Mouse (Mus musculus) stomach, embryonic 15.5 days (tissue): Measurements from ENCODE around the gene Isca1. TPM values are rescaled to one million over a fixed set of nuclear protein-coding genes. Genes with fewer than 3 reads are reported as not detected.
A peak's percentile ranks its signal among the peaks of the same experiment; 100 is the strongest.
"Not testable (repeated sequence)": the region's sequence is repeated elsewhere in the genome, so short reads cannot be mapped to it uniquely, and the experiment has no call there.

Experiments
- ATAC-seq: fragments of 200-750 bp; cut with Nextera tagmentation; 2 replicates; pipeline ENCODE4 v1.8.0; 2017; ENCODE audit warnings: low read depth, moderate number of reproducible peaks, moderate TSS enrichment; ENCODE audit not compliant: insufficient read depth, low FRiP score
- H3K27ac ChIP-seq: fragments of 300-500 bp; sonication (generic); 2 replicates; pipeline ENCODE4 v1.5.1; 2015; ENCODE audit warnings: mild to moderate bottlenecking, inconsistent platforms
- H3K27me3 ChIP-seq: fragments of 300-500 bp; sonication (generic); replicated peaks from 2 replicates; pipeline ENCODE4 v1.6.1; 2015; ENCODE audit warnings: inconsistent platforms
- H3K36me3 ChIP-seq: fragments of 300-500 bp; sonication (generic); 2 replicates; pipeline ENCODE4 v1.6.1; 2015; ENCODE audit warnings: inconsistent platforms
- H3K4me1 ChIP-seq: fragments of 300-500 bp; sonication (generic); 2 replicates; pipeline ENCODE4 v1.6.1; 2015; ENCODE audit warnings: inconsistent platforms
- H3K4me2 ChIP-seq: fragments of 300-500 bp; sonication (generic); 2 replicates; pipeline ENCODE4 v1.6.1; 2015; ENCODE audit warnings: mild to moderate bottlenecking, inconsistent platforms
- H3K4me3 ChIP-seq: fragments of 300-500 bp; sonication (generic); replicated peaks from 2 replicates; pipeline ENCODE4 v1.5.1; 2015; ENCODE audit warnings: inconsistent platforms
- H3K9ac ChIP-seq: fragments of 300-500 bp; sonication (generic); 2 replicates; pipeline ENCODE4 v1.6.1; 2015; ENCODE audit warnings: inconsistent platforms
- H3K9me3 ChIP-seq: fragments of 300-500 bp; sonication (generic); 2 replicates; pipeline ENCODE4 v1.6.1; 2016; ENCODE audit warnings: inconsistent platforms
- WGBS: fragments of 180-500 bp; shearing (Covaris S2); methylation state at CpG from one replicate; pipeline ENCODE4 v1.1.7; 2015; 5-methylcytosine and 5-hydroxymethylcytosine counted together
- polyA plus RNA-seq: library from polyadenylated mRNA; unstranded; fragments of >200 nt; fragmentation: Nextera tagmentation; extraction: Ambion mirVana; gene quantifications from 2 replicates; pipeline ENCODE4 v1.2.1, GENCODE M21; 2015

Isca1 gene
- polyA plus RNA-seq, 1 experiment from 2014 or later = 127 TPM

GRCm38 (mm10) chr13:59719475-59719874, 50.1 kb downstream of the Isca1 start:
- 78% methylated on average over 1 of the region's 1 CpGs for WGBS
- no peak for ATAC-seq
- H3K4me2 ChIP-seq = no peak overlapping the region
- no peak overlapping the region for H3K27ac ChIP-seq
- H3K9me3 ChIP-seq = no peaks in the 10 kb centered on the region
- no peaks in the 10 kb centered on the region for H3K27me3 ChIP-seq
- H3K4me3 ChIP-seq = no peak overlapping the region
- no peak overlapping the region for H3K9ac ChIP-seq
- no peaks in the 10 kb centered on the region for H3K4me1 ChIP-seq
- no peaks in the 10 kb centered on the region for H3K36me3 ChIP-seq

- not testable (repeated sequence) for H3K9me3 ChIP-seq, H3K36me3 ChIP-seq, H3K27me3 ChIP-seq, H3K27ac ChIP-seq, H3K9ac ChIP-seq, H3K4me2 ChIP-seq, H3K4me3 ChIP-seq, H3K4me1 ChIP-seq
- 22% methylated on average over 6 of the region's 6 CpGs for WGBS
- peak; percentile 61; the same call in 1 of the 2 replicates for ATAC-seq
Observed at GRCm38 (mm10) chr13:59718857-59719440, 50.7 kb downstream of the Isca1 start.

- H3K4me3 ChIP-seq = no peak overlapping the region
- 45% methylated on average over 3 of the region's 3 CpGs for WGBS
- ATAC-seq = no peak
- H3K9me3 ChIP-seq = no peaks in the 10 kb centered on the region
- no peak overlapping the region for H3K27ac ChIP-seq
- H3K36me3 ChIP-seq = no peaks in the 10 kb centered on the region
- no peak overlapping the region for H3K4me2 ChIP-seq
- H3K9ac ChIP-seq = no peak overlapping the region
- no peaks in the 10 kb centered on the region for H3K4me1 ChIP-seq
- no peaks in the 10 kb centered on the region for H3K27me3 ChIP-seq
Observed at GRCm38 (mm10) chr13:59713710-59714109, 55.9 kb downstream of the Isca1 start.

- H3K27me3 ChIP-seq, H3K9ac ChIP-seq, H3K4me1 ChIP-seq, H3K4me2 ChIP-seq, H3K36me3 ChIP-seq, H3K4me3 ChIP-seq, H3K27ac ChIP-seq, ATAC-seq, H3K9me3 ChIP-seq: not testable (repeated sequence)
- 62% methylated on average over 3 of the region's 3 CpGs for WGBS
Observed at GRCm38 (mm10) chr13:59711984-59712383, 57.6 kb downstream of the Isca1 start, which contains the start of gene Spata31d1b. Gene Spata31d1b, plus strand, starts transcription at chr13:59712284.

GRCm38 (mm10) chr13:59710230-59710629, 59.4 kb downstream of the Isca1 start, which contains the start of gene Spata31d1a:
Gene Spata31d1a, minus strand, starts transcription at chr13:59710330.
- ATAC-seq = no peak

More at GRCm38 (mm10) chr13:59710230-59710629, 59.4 kb downstream of the Isca1 start, which contains the start of gene Spata31d1a:
- WGBS = 84% methylated on average over 15 of the region's 15 CpGs
- H3K4me1 ChIP-seq = no peaks in the 10 kb centered on the region
- no peak within 1 kb of the TSS for H3K4me3 ChIP-seq
- H3K36me3 ChIP-seq = no peaks in the 10 kb centered on the region
- H3K4me2 ChIP-seq = no peak within 1 kb of the TSS
- H3K9me3 ChIP-seq = no peaks in the 10 kb centered on the region
- H3K27ac ChIP-seq = no peak within 1 kb of the TSS
- no peak within 1 kb of the TSS for H3K9ac ChIP-seq
- no peaks in the 10 kb centered on the region for H3K27me3 ChIP-seq

Other genes starting within 250 kb of the Isca1 start
- gene Agtpbp1, start 184.6 kb downstream of the Isca1 start, polyA plus RNA-seq = 19.0 and 20.1 TPM in 2 replicates
- gene Naa35, start 184.6 kb downstream of the Isca1 start, polyA plus RNA-seq = 83.3 and 86.7 TPM in 2 replicates
- gene Golm1, start 94.0 kb downstream of the Isca1 start, polyA plus RNA-seq = 77.2 and 80.9 TPM in 2 replicates
- gene 4921517D22Rik, start 75.7 kb downstream of the Isca1 start, polyA plus RNA-seq = not detected in 2 replicates
- not detected in 2 replicates for gene Spata31d1a, start 59.5 kb downstream of the Isca1 start, polyA plus RNA-seq
- gene Spata31d1b, start 57.5 kb downstream of the Isca1 start, polyA plus RNA-seq = not detected in 2 replicates
- gene Spata31d1d, start 38.1 kb downstream of the Isca1 start, polyA plus RNA-seq = not detected in 2 replicates
- gene 1700014D04Rik, start 23.1 kb downstream of the Isca1 start, polyA plus RNA-seq = not detected in 2 replicates
- gene Gm49354, start 12.4 kb upstream of the Isca1 start, polyA plus RNA-seq = not detected in 2 replicates
- gene Tut7, start 53.3 kb upstream of the Isca1 start, polyA plus RNA-seq = 48.1 and 50.6 TPM in 2 replicates